Mouse (Mus musculus) central nervous system, embryonic 14 days (tissue): ENCODE data around the gene Map3k9. TPM values are rescaled to one million over a fixed set of nuclear protein-coding genes. Genes with fewer than 3 reads are reported as not detected.

ENCODE experiments used
- polyA plus RNA-seq: library from polyadenylated mRNA; depleted of rRNA; stranded (reverse); fragments of >200 nt; gene quantifications from 2 replicates; pipeline ENCODE4 v1.2.3, GENCODE M21; 2012; rRNA removed

Gene Map3k9
- polyA plus RNA-seq: 13.7 and 14.9 TPM in 2 replicates

GRCm38 (mm10) chr12:81781105-81781909, at the start of gene Map3k9:
Map3k9 (minus strand) TSS chr12:81781175.

Other genes with a start within 250 kb of the Map3k9 start
- gene Gm20498, start 248.3 kb downstream of the Map3k9 start, polyA plus RNA-seq: 20.2 and 22.1 TPM in 2 replicates
- gene Synj2bp, start 248.3 kb downstream of the Map3k9 start, polyA plus RNA-seq: 20.0 and 22.2 TPM in 2 replicates
- 0.27 and 0.34 TPM in 2 replicates for gene Adam21, start 212.7 kb downstream of the Map3k9 start, polyA plus RNA-seq
- 47.1 and 52.0 TPM in 2 replicates for gene Med6, start 186.2 kb downstream of the Map3k9 start, polyA plus RNA-seq
- gene Ttc9, start 149.9 kb downstream of the Map3k9 start, polyA plus RNA-seq: 15.0 and 16.7 TPM in 2 replicates
- 48.9 and 52.6 TPM in 2 replicates for gene Pcnx, start 78.8 kb upstream of the Map3k9 start, polyA plus RNA-seq